ENCODE assay signal across 22 mouse cellular contexts in genomic region chr10:73753876-73754275, GRCm38 (mm10).
DNase-seq lines count a peak whose midpoint lies in the region; ATAC-seq and TF ChIP-seq lines count a peak whose summit lies in the region.
"Had no signal": no experiment of that assay in that cellular context is flagged by ENCODE, and none has a peak within 500 bp of the region (broad histone marks: within the 10 kb centered on the region; RNA-seq: fewer than 3 reads in every experiment).

No protein-coding gene starts in this region.

- no peaks in the 10 kb centered on the region for H3K9me3 ChIP-seq in intestine, embryonic 15.5 days
- H3K9me3 ChIP-seq: embryonic facial prominence, embryonic 13.5 days; embryonic facial prominence, embryonic 15.5 days; forebrain, embryonic 10.5 days; forebrain, embryonic 12.5 days had no signal

- H3K27me3 ChIP-seq in kidney, adult 2 months (replicated peaks; ENCODE audit: control insufficient read depth, insufficient read depth, low read length), result no peaks in the 10 kb centered on the region
- no peaks in the 10 kb centered on the region for H3K27me3 ChIP-seq in intestine, embryonic 15.5 days (replicated peaks)
- H3K27me3 ChIP-seq: embryonic facial prominence, embryonic 13.5 days; embryonic facial prominence, embryonic 15.5 days; forebrain, embryonic 12.5 days; Patski had no signal

- TF ChIP-seq CTCF in kidney, adult 2 months (conservative IDR thresholded peaks at IDR 0.05; ENCODE audit: insufficient read depth, insufficient read length, low read depth, low read length), result no peak

- H3K4me3 ChIP-seq in kidney, adult 2 months (ENCODE audit: insufficient read depth, low read depth, low read length), result no peak overlapping the region
- H3K4me3 ChIP-seq in intestine, embryonic 15.5 days (replicated peaks), result no peak overlapping the region
- H3K4me3 ChIP-seq: embryonic facial prominence, embryonic 13.5 days; embryonic facial prominence, embryonic 15.5 days; erythroblast, embryonic 14.5 days; forebrain, embryonic 10.5 days; forebrain, embryonic 12.5 days had no signal

- H3K4me2 ChIP-seq in intestine, embryonic 15.5 days (replicated peaks), result no peak overlapping the region
- H3K4me2 ChIP-seq: embryonic facial prominence, embryonic 13.5 days; embryonic facial prominence, embryonic 15.5 days; forebrain, embryonic 12.5 days had no signal

- H3K27ac ChIP-seq in kidney, adult 2 months (ENCODE audit: insufficient read depth, low read depth, low read length), result no peak overlapping the region
- no peak overlapping the region for H3K27ac ChIP-seq in intestine, embryonic 15.5 days
- H3K27ac ChIP-seq: embryonic facial prominence, embryonic 13.5 days; embryonic facial prominence, embryonic 15.5 days; forebrain, embryonic 10.5 days; forebrain, embryonic 12.5 days had no signal

- no peak for TF ChIP-seq POLR2A in kidney, adult 2 months (IDR thresholded peaks at IDR 0.05; ENCODE audit: low read depth, low read length)

- 33% methylated on average over 3 of the region's 3 CpGs for WGBS in kidney, adult 2 months
- 36% methylated on average over 3 of the region's 3 CpGs for WGBS in intestine, embryonic 15.5 days

- no peak for ATAC-seq in intestine, embryonic 15.5 days
- ATAC-seq: activated CD4-positive, CD25-positive, alpha-beta regulatory T cell, adult 4 months; forebrain, embryonic 14.5 days; forebrain, embryonic 16.5 days; Patski had no signal

- no peaks in the 10 kb centered on the region for H3K36me3 ChIP-seq in kidney, adult 2 months (ENCODE audit: control insufficient read depth, insufficient read depth, low read length)
- no peaks in the 10 kb centered on the region for H3K36me3 ChIP-seq in intestine, embryonic 15.5 days
- H3K36me3 ChIP-seq: embryonic facial prominence, embryonic 13.5 days; embryonic facial prominence, embryonic 15.5 days; forebrain, embryonic 10.5 days; forebrain, embryonic 12.5 days had no signal

- no peaks in the 10 kb centered on the region for H3K4me1 ChIP-seq in kidney, adult 2 months (ENCODE audit: control insufficient read depth, insufficient read depth, low read length)
- H3K4me1 ChIP-seq in intestine, embryonic 15.5 days (replicated peaks), result no peaks in the 10 kb centered on the region
- H3K4me1 ChIP-seq: embryonic facial prominence, embryonic 13.5 days; embryonic facial prominence, embryonic 15.5 days; forebrain, embryonic 10.5 days; forebrain, embryonic 12.5 days had no signal

- DNase-seq in adrenal gland, adult 8-10 months, result peak; percentile 67
- peak; percentile 40 for DNase-seq in adrenal gland, postnatal 10 days
- peak; percentile 11 for DNase-seq in adrenal gland, postnatal 25 days
- DNase-seq in Muller cell, postnatal 12 days (ENCODE audit: inconsistent ontology term), result no peak
- DNase-seq in kidney, adult 2 months, result no peak
- DNase-seq: cerebellum, adult 11 months; cerebellum, adult 18-20 months; cerebellum, adult 8-10 months; cerebellum, adult 9-11 months; cerebellum, postnatal 14 days; cerebellum, postnatal 36 days; embryo, embryonic 11 days had no signal

- H3K9ac ChIP-seq in intestine, embryonic 15.5 days, result no peak overlapping the region
- H3K9ac ChIP-seq: embryonic facial prominence, embryonic 13.5 days; embryonic facial prominence, embryonic 15.5 days; forebrain, embryonic 12.5 days had no signal

Comparison
In these comparisons a context has a peak if more than half of its experiments do, and no peak if none do; other contexts are left out.
1. DNase-seq: peak in adrenal gland, adult 8-10 months (single experiment), adrenal gland, postnatal 10 days (single experiment) and adrenal gland, postnatal 25 days (single experiment); none in Muller cell, postnatal 12 days (single experiment) and kidney, adult 2 months (single experiment).